Mouse (Mus musculus): ENCODE measurements at regions not wholly inside any gene's neighbourhood (a gene's known extent, or its start where the extent isn't known, plus 50 kb on each side); places are given as distances from the start of the nearest gene placed in this dataset.

DNA sequence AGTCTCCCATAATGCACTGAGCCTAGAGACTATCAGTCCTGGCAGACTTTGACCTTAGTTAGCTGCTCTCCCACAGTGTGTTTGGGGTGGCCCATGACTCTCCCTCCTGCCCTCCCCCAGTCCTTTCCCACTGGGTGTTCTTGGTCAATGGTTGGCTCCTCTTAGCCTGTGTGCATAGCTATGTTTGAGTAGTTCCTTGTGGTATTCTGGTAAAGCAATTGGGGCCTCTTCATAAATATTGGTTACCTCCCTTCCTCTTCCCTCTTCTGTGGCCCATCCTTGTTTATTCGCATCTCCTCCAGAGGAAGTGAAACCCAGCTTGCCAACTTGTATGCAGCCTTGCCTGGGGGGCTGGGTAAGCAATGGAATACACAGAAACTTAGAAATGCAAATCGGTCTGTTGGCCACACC lies 74.0 kb downstream of the Zfp706 start:
- no peak for TF ChIP-seq POLR2A (IDR thresholded peaks at IDR 0.05; ENCODE audit: control insufficient read depth, low read depth, low read length)
- TF ChIP-seq CTCF (IDR thresholded peaks at IDR 0.05; ENCODE audit: control insufficient read depth, insufficient read depth, insufficient replicate concordance, low read depth, low read length) = no peak

Measured in testis, adult 2 months (tissue).